16 mouse cellular contexts compared by ENCODE assay signal in the genomic region with DNA sequence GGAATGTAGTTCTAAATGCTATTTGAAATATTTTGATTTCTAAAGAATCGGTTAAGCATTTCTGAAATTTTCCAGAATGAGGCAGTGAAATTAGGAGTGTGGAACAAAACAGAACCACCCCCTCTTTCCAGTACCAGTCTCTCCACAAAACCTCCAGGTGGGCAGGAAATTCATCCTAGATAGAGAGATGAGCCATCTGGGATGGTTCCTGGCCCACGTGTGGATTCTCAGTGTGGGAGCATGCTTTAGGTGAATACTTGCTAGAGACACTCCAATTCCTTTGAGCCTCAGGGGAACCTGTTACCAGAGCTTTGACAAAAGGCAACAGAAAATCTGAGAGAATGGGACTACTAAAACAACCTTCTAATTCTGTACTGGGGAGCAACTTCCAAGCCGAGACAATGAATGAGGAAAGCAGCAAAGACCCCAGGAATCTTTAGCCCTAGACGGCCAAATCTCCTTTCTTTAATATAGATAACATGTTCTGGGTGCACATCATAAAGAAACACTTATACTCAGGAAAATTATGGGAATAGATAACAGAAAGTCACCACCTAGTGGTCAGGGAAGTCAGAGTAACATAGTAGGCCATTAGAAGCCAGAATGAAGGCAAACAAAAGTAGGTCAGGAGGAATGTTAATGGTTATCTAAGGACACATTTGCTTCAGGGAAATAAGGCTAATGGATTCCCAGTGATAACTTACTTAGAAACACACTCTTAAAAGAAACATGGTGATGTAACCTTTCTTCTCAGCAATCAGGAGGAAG. TPM values are rescaled to one million over a fixed set of nuclear protein-coding genes. Genes with fewer than 3 reads are reported as not detected.
DNase-seq lines count a peak whose midpoint lies in the region; ATAC-seq lines count a peak whose summit lies in the region.
"Had no signal": no experiment of that assay in that cellular context is flagged by ENCODE, and none has a peak within 500 bp of the region (broad histone marks: within the 10 kb centered on the region; RNA-seq: fewer than 3 reads in every experiment).

No protein-coding gene starts in this region.

- H3K9ac ChIP-seq in hindbrain, embryonic 13.5 days: no peak overlapping the region
- H3K9ac ChIP-seq: heart, embryonic 13.5 days; hindbrain, embryonic 12.5 days; neural tube, embryonic 13.5 days; stomach, embryonic 15.5 days had no signal

- 78% methylated on average over 4 of the region's 4 CpGs for WGBS in hindbrain, embryonic 13.5 days

- no peak overlapping the region for H3K27ac ChIP-seq in hindbrain, embryonic 13.5 days
- H3K27ac ChIP-seq: heart, embryonic 13.5 days; hindbrain, embryonic 12.5 days; neural tube, embryonic 13.5 days; stomach, embryonic 15.5 days had no signal

- H3K4me1 ChIP-seq in hindbrain, embryonic 13.5 days (replicated peaks): 0 out of 2 replicates have a peak, but pooled peaks cover 2% of the 10 kb centered on the region
- H3K4me1 ChIP-seq: heart, embryonic 13.5 days; stomach, embryonic 15.5 days had no signal

- H3K36me3 ChIP-seq in hindbrain, embryonic 13.5 days: no peaks in the 10 kb centered on the region
- H3K36me3 ChIP-seq: heart, embryonic 13.5 days; hindbrain, embryonic 12.5 days; neural tube, embryonic 13.5 days; stomach, embryonic 15.5 days had no signal

- no peak for ATAC-seq in erythroid progenitor cell, adult 5-6 weeks (replicated peaks; ENCODE audit: low FRiP score, poor library complexity, severe bottlenecking)
- no peak for ATAC-seq in hindbrain, embryonic 13.5 days (ENCODE audit: low FRiP score)

- no peaks in the 10 kb centered on the region for H3K27me3 ChIP-seq in hindbrain, embryonic 13.5 days
- H3K27me3 ChIP-seq: heart, embryonic 13.5 days; hindbrain, embryonic 12.5 days; neural tube, embryonic 13.5 days; stomach, embryonic 15.5 days had no signal

- H3K4me3 ChIP-seq in hindbrain, embryonic 13.5 days: no peak overlapping the region
- H3K4me3 ChIP-seq: heart, embryonic 13.5 days; hindbrain, embryonic 12.5 days; neural tube, embryonic 13.5 days; stomach, embryonic 15.5 days had no signal

- no peaks in the 10 kb centered on the region for H3K9me3 ChIP-seq in hindbrain, embryonic 13.5 days
- H3K9me3 ChIP-seq: heart, embryonic 13.5 days; hindbrain, embryonic 12.5 days; neural tube, embryonic 13.5 days; stomach, embryonic 15.5 days had no signal

- H3K4me2 ChIP-seq in hindbrain, embryonic 13.5 days: no peak overlapping the region
- H3K4me2 ChIP-seq: heart, embryonic 13.5 days; hindbrain, embryonic 12.5 days; neural tube, embryonic 13.5 days; stomach, embryonic 15.5 days had no signal

- peak; percentile 13 for DNase-seq in layer of hippocampus, adult 11-12 months (ENCODE audit: low spot score)
- DNase-seq in layer of hippocampus, postnatal 10 days (ENCODE audit: low spot score in 2 of 2): no peak
- DNase-seq in 416B (ENCODE audit: low read depth): peak; percentile 51
- peak; percentile 81 for DNase-seq in cerebellum, adult 11 months
- peak; percentile 27 for DNase-seq in layer of hippocampus, adult 9-11 months
- DNase-seq: gastrocnemius, postnatal 14 days; kidney, postnatal 10 days; liver; lung, postnatal 14 days; midbrain, embryonic 14.5 days had no signal

RNA-seq across cellular contexts. Expression of a gene that starts 58.6 kb away (rescaled TPM):
- 10 to 100 TPM; 24.0 to 30.8 TPM for total RNA-seq in layer of hippocampus, postnatal 10 days (2021)
- total RNA-seq in erythroid progenitor cell, adult 5-6 weeks (2015; ENCODE audit: low replicate concordance): not detected in 2 replicates
- total RNA-seq in erythroid progenitor cell, adult 5-6 weeks (2017; ENCODE audit: low replicate concordance): not detected in 2 replicates
- 9.7 and 10.3 TPM in 2 replicates for polyA plus RNA-seq in hindbrain, embryonic 13.5 days (2015; fragmentation: Nextera tagmentation; extraction: Ambion mirVana)
- total RNA-seq: gastrocnemius, postnatal 14 days had no signal
- polyA plus RNA-seq: heart, embryonic 13.5 days had no signal

Comparison
In these comparisons a context has a peak if more than half of its experiments do, and no peak if none do; other contexts are left out.
1. DNase-seq: peak in layer of hippocampus, adult 11-12 months (single experiment), 416B (single experiment), cerebellum, adult 11 months (single experiment) and layer of hippocampus, adult 9-11 months (single experiment); none in layer of hippocampus, postnatal 10 days (0 of 2).
2. RNA of a gene that starts 58.6 kb away (total RNA-seq): 24.0 to 30.8 TPM in layer of hippocampus, postnatal 10 days; not detected in erythroid progenitor cell, adult 5-6 weeks; every median in the first group is over 10 times any median in the second.